ENCODE assay signal across 7 mouse cellular contexts in genomic region chr6:86438272-86439118, GRCm38 (mm10). TPM values are rescaled to one million over a fixed set of nuclear protein-coding genes. Genes with fewer than 3 reads are reported as not detected.
A peak's percentile ranks its signal among the peaks of the same experiment; 100 is the strongest.
DNase-seq lines count a peak whose midpoint lies in the region; ATAC-seq lines count a peak whose summit lies in the region.

Gene C87436, plus strand, starts transcription at chr6:86438374.

- H3K27ac ChIP-seq in embryonic facial prominence, embryonic 12.5 days: peak within 1 kb of the TSS; percentile 95
- H3K27ac ChIP-seq in limb, embryonic 11.5 days (replicated peaks; ENCODE audit: low read depth, low read length): peak within 1 kb of the TSS; percentile 71
- peak within 1 kb of the TSS; percentile 88 for H3K27ac ChIP-seq in midbrain, embryonic 14.5 days (replicated peaks; ENCODE audit: low read depth, low read length)

- peaks cover 8% of the 10 kb centered on the region for H3K4me1 ChIP-seq in embryonic facial prominence, embryonic 12.5 days
- 0 out of 2 replicates have a peak, but pooled peaks cover 3% of the 10 kb centered on the region for H3K4me1 ChIP-seq in limb, embryonic 11.5 days (ENCODE audit: control insufficient read depth, insufficient read depth, low read length)
- H3K4me1 ChIP-seq in midbrain, embryonic 14.5 days (ENCODE audit: control insufficient read depth, insufficient read depth, low read length): peaks cover 6% of the 10 kb centered on the region

- no peaks in the 10 kb centered on the region for H3K9me3 ChIP-seq in embryonic facial prominence, embryonic 12.5 days
- no peaks in the 10 kb centered on the region for H3K9me3 ChIP-seq in limb, embryonic 11.5 days (ENCODE audit: control insufficient read depth, low read length)
- no peaks in the 10 kb centered on the region for H3K9me3 ChIP-seq in midbrain, embryonic 14.5 days (ENCODE audit: control insufficient read depth, low read length)

- H3K4me2 ChIP-seq in embryonic facial prominence, embryonic 12.5 days (replicated peaks): peak within 1 kb of the TSS; percentile 80
- H3K4me2 ChIP-seq in limb, embryonic 11.5 days (ENCODE audit: low read depth, severe bottlenecking): peak within 1 kb of the TSS; percentile 77
- H3K4me2 ChIP-seq in midbrain, embryonic 14.5 days (ENCODE audit: low read length): peak within 1 kb of the TSS; percentile 85

- H3K36me3 ChIP-seq in embryonic facial prominence, embryonic 12.5 days: peaks cover 41% of the 10 kb centered on the region
- H3K36me3 ChIP-seq in limb, embryonic 11.5 days (ENCODE audit: control insufficient read depth, insufficient read depth, low read length): peaks cover 3% of the 10 kb centered on the region; the same call in 1 of the 2 replicates
- H3K36me3 ChIP-seq in midbrain, embryonic 14.5 days (ENCODE audit: control insufficient read depth, insufficient read depth, low read length): peaks cover 37% of the 10 kb centered on the region

- under 1% methylated on average over 59 of the region's 59 CpGs for WGBS in embryonic facial prominence, embryonic 12.5 days
- WGBS in limb, embryonic 11.5 days: under 1% methylated on average over 59 of the region's 59 CpGs
- WGBS in midbrain, embryonic 14.5 days: under 1% methylated on average over 59 of the region's 59 CpGs

- peak within 1 kb of the TSS; percentile 85 for H3K4me3 ChIP-seq in embryonic facial prominence, embryonic 12.5 days
- peak within 1 kb of the TSS; percentile 53 for H3K4me3 ChIP-seq in limb, embryonic 11.5 days (ENCODE audit: low read depth, low read length)
- peak within 1 kb of the TSS; percentile 80 for H3K4me3 ChIP-seq in midbrain, embryonic 14.5 days (replicated peaks; ENCODE audit: low read depth, low read length)

- DNase-seq in adrenal gland, postnatal 25 days: peak; percentile 94
- peak; percentile 99 for DNase-seq in heart, adult 11 months
- peak; percentile 99 for DNase-seq in kidney, adult 18-20 months
- peak; percentile 95 for DNase-seq in limb, embryonic 11.5 days (ENCODE audit: low spot score)
- DNase-seq in midbrain, embryonic 14.5 days: peak; percentile 96
- peak; percentile 87 to 92 for DNase-seq in spleen, adult 18-20 months

- H3K27me3 ChIP-seq in embryonic facial prominence, embryonic 12.5 days: no peaks in the 10 kb centered on the region
- H3K27me3 ChIP-seq in limb, embryonic 11.5 days (ENCODE audit: control insufficient read depth, insufficient read depth, low read length): no peaks in the 10 kb centered on the region
- H3K27me3 ChIP-seq in midbrain, embryonic 14.5 days (ENCODE audit: control insufficient read depth, insufficient read depth, low read length): no peaks in the 10 kb centered on the region

- ATAC-seq in embryonic facial prominence, embryonic 12.5 days (ENCODE audit: insufficient number of reproducible peaks, insufficient read depth, low FRiP score, low TSS enrichment): peak; percentile 90
- ATAC-seq in limb, embryonic 11.5 days (ENCODE audit: insufficient number of reproducible peaks, low FRiP score, low TSS enrichment, low read depth): peak; percentile 93
- ATAC-seq in midbrain, embryonic 14.5 days (ENCODE audit: low FRiP score, low TSS enrichment): peak; percentile 94

- H3K9ac ChIP-seq in embryonic facial prominence, embryonic 12.5 days: peak within 1 kb of the TSS; percentile 74
- peak within 1 kb of the TSS; percentile 56 for H3K9ac ChIP-seq in limb, embryonic 11.5 days (ENCODE audit: low read length)
- peak within 1 kb of the TSS; percentile 74 for H3K9ac ChIP-seq in midbrain, embryonic 14.5 days (replicated peaks; ENCODE audit: low read length)

RNA-seq across cellular contexts. Expression of gene C87436, which starts in this region (rescaled TPM):
- 26.0 and 31.3 TPM in 2 replicates for total RNA-seq in adrenal gland, postnatal 25 days (2021)
- polyA plus RNA-seq in embryonic facial prominence, embryonic 12.5 days (2016; fragmentation: Nextera tagmentation; extraction: Ambion mirVana): 27.0 and 30.3 TPM in 2 replicates
- polyA plus RNA-seq in limb, embryonic 11.5 days (2014; fragmentation: Nextera tagmentation; extraction: Ambion mirVana): 23.7 and 24.8 TPM in 2 replicates
- polyA plus RNA-seq in midbrain, embryonic 14.5 days (2014; fragmentation: Nextera tagmentation; extraction: Ambion mirVana): 22.8 and 25.5 TPM in 2 replicates

Comparison
In these comparisons a context has a peak if more than half of its experiments do, and no peak if none do; other contexts are left out.
1. Peak in every context shown above with its lines: DNase-seq, ATAC-seq, H3K4me3 ChIP-seq and H3K27ac ChIP-seq.